Mouse (Mus musculus): ENCODE measurements around the gene Scap.
A peak's percentile ranks its signal among the peaks of the same experiment; 100 is the strongest.

- no peak for TF ChIP-seq POLR2AphosphoS2 (IDR thresholded peaks at IDR 0.05; ENCODE audit: low read depth, low read length)
- peak; percentile 17 to 88; a peak in 2 of 4 replicates for TF ChIP-seq CTCF (conservative IDR thresholded peaks at IDR 0.05 in 1 of 2, IDR thresholded peaks at IDR 0.05 in 1 of 2; ENCODE audit: low read depth in 2 of 2, low read length in 2 of 2)
- no peak for TF ChIP-seq POLR2A (IDR thresholded peaks at IDR 0.05; ENCODE audit: low read depth, low read length)
- no peak for TF ChIP-seq TBP (conservative IDR thresholded peaks at IDR 0.05; ENCODE audit: low read depth, low read length)
- TF ChIP-seq MAFK (IDR thresholded peaks at IDR 0.05; ENCODE audit: insufficient replicate concordance, low read length): no peak
- TF ChIP-seq PAX5 (IDR thresholded peaks at IDR 0.05; ENCODE audit: low read length): no peak
- TF ChIP-seq RAD21 (IDR thresholded peaks at IDR 0.05; ENCODE audit: low read depth, low read length): peak; percentile 85
- no peak for TF ChIP-seq USF2 (conservative IDR thresholded peaks at IDR 0.05; ENCODE audit: low read depth, low read length)
- TF ChIP-seq TCF12 (IDR thresholded peaks at IDR 0.05; ENCODE audit: low read depth, low read length): no peak
- TF ChIP-seq MXI1 (IDR thresholded peaks at IDR 0.05; ENCODE audit: low read depth, low read length): no peak
- TF ChIP-seq EP300 (IDR thresholded peaks at IDR 0.05; ENCODE audit: low read length): no peak
- TF ChIP-seq SIN3A (IDR thresholded peaks at IDR 0.05; ENCODE audit: low read length): no peak
Measured at GRCm38 (mm10) chr9:110413785-110414184, 80.7 kb downstream of the Scap start.
